Mouse (Mus musculus): ENCODE data around the gene Areg.

Areg gene

GRCm38 (mm10) chr5:91139446-91139873 is at the start of gene Areg:
Gene Areg, plus strand, starts transcription at chr5:91139599.
- in situ Hi-C loops (cut with MboI; ENCODE audit: low pct_unique_long_range_greater_than_20kb in 1 of 2, low sequenced_read_pairs in 2 of 2, unreplicated experiment in 1 of 2): no loop called here

DNA sequence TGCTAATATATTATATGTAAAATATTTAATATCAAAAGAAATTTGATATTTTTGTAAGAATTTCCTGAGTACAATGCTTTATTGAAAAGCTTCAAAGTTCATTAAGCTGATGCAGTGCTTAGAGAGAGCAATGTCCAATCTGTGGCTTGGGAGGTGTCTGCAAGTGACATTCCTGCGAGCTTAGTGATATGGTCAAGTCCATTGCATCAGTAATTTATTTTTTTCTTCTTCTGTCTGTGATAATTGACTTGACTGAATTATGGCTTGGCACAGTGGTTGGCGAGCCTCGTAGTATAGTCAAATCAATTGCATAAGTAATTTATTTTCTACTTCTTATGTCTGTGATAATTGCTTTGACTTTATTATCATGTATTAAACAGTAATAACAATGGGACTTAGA is 49.1 kb upstream of the Areg start:
- in situ Hi-C loops (cut with MboI; ENCODE audit: low pct_unique_long_range_greater_than_20kb in 1 of 2, low sequenced_read_pairs in 2 of 2, unreplicated experiment in 1 of 2): no loop called here

- in situ Hi-C loops (cut with MboI; ENCODE audit: low pct_unique_long_range_greater_than_20kb in 1 of 2, low sequenced_read_pairs in 2 of 2, unreplicated experiment in 1 of 2): no loop called here
Observed at GRCm38 (mm10) chr5:91097911-91098614, 41.3 kb upstream of the Areg start.

DNA sequence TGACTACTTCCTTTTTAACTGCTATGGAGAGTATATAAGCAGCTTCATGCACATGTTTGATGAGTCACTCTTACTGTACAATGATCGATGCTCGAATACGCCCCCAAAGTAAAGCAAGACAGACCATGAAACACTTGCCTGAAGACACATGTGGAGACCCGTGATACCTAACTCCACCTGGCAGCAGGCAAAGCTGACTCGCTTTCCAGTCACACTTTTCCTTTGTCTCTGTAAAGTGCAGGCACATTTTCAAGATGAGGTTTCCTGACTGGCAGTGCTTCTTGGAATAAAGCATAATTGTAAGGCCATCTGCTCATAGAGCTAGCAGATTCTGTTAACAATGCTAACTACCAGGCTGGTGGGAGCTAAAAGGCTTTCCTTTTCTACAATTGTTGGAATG is 37.7 kb upstream of the Areg start:
- in situ Hi-C loops (cut with MboI; ENCODE audit: low pct_unique_long_range_greater_than_20kb in 1 of 2, low sequenced_read_pairs in 2 of 2, unreplicated experiment in 1 of 2): no loop called here

DNA sequence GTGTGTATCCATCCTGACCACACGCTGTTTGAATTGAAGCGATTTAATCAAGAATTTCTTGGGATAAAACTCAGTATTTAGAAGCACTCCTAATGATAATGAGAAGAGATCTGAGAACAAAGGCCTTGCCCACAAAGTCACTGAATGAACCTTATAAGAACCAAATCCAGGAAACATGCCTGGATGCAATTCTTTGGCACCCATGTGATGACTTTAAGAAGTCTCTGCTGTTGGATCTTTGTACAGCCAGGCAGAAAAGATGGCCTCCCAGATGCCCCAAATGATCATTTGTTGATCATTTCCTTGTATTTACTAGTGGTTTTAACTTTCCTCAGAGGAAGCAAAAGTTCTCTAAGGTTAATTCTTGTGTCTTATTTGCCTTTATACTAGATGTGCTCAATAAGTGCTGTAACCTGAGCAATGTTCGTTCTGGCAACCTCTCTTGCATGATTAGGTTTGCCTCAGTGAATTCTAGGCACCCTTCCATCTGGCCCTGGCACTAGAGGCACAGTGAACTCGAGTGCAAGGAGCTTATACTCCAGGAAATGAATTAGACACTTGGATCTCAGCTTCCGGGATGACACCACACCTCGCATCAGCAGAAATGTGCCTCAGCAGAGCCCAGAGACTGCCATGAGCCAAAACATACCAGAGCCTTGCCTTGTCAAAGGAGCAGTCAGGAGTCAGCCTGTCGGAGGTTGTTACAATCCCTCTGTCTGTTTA is 35.3 kb upstream of the Areg start:
- in situ Hi-C loops (cut with MboI; ENCODE audit: low pct_unique_long_range_greater_than_20kb in 1 of 2, low sequenced_read_pairs in 2 of 2, unreplicated experiment in 1 of 2): no loop called here

DNA sequence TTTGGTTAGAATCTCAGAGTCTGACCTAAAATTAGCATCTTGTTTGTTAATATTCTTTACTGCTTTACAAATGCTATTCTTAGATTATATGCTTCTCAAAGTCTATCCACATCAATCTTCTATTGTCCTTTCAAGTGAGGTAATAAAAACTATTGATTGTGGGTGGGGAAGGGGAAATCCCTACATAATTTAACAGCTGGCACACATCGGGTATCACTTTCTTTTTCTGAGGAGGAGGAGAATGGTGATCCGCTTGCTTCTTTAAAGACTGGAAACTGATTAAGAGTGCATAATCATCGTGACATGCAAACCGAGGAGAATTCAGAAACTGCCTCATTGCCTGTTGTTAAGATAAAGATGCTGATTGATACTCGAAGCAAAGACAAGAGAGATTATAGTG is 33.2 kb upstream of the Areg start:
- in situ Hi-C loops (cut with MboI; ENCODE audit: low pct_unique_long_range_greater_than_20kb in 1 of 2, low sequenced_read_pairs in 2 of 2, unreplicated experiment in 1 of 2): no loop called here

- in situ Hi-C loops (cut with MboI; ENCODE audit: low pct_unique_long_range_greater_than_20kb in 1 of 2, low sequenced_read_pairs in 2 of 2, unreplicated experiment in 1 of 2): no loop called here
Observed at GRCm38 (mm10) chr5:91110023-91110670, 29.3 kb upstream of the Areg start.

DNA sequence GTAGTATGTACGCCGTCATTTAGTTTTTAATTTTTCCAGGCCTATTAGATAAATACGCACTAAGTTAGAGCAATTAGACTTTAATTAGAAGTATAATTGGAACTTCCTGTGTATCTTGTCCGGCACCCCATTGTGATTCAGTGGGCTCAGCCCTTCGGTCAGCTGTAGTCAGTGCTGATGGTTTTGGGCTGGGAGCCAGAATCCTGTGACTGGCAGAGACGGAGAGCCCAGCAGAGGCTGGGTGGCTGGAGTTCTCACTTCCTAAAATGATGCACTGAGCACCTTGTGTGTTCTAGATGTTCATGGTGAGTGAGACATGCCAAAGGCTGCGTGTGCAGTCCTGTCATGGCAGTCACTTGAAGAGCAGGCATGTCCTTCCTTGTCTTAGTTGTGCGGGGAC is 28.4 kb upstream of the Areg start:
- in situ Hi-C loops (cut with MboI; ENCODE audit: low pct_unique_long_range_greater_than_20kb in 1 of 2, low sequenced_read_pairs in 2 of 2, unreplicated experiment in 1 of 2): no loop called here

DNA sequence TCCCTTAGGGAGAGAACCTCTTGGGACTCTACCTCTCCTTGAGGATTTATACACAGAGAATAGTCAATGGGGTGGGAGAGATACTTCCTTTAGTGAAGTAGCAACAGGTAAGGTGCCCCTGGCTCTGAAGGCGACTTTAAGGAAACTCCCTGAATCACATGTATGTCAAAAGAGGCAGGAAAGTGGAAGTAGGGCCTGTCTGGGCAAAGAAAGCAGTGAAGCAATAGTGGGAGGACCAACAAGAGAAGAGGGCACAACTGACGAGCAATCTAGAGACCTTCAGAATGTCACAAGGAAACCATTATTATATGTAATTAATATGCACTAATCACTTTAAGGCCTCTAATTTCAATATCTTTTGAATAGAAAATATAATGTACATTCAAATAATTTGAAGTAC is 25.4 kb upstream of the Areg start:
- in situ Hi-C loops (cut with MboI; ENCODE audit: low pct_unique_long_range_greater_than_20kb in 1 of 2, low sequenced_read_pairs in 2 of 2, unreplicated experiment in 1 of 2): no loop called here

GRCm38 (mm10) chr5:91114574-91114973 is 24.8 kb upstream of the Areg start:
- in situ Hi-C loops (cut with MboI; ENCODE audit: low pct_unique_long_range_greater_than_20kb in 1 of 2, low sequenced_read_pairs in 2 of 2, unreplicated experiment in 1 of 2): no loop called here

- in situ Hi-C loops (cut with MboI; ENCODE audit: low pct_unique_long_range_greater_than_20kb in 1 of 2, low sequenced_read_pairs in 2 of 2, unreplicated experiment in 1 of 2): no loop called here
Observed at GRCm38 (mm10) chr5:91118618-91119017, 20.8 kb upstream of the Areg start.

GRCm38 (mm10) chr5:91123404-91123803 is 16.0 kb upstream of the Areg start:
- in situ Hi-C loops (cut with MboI; ENCODE audit: low pct_unique_long_range_greater_than_20kb in 1 of 2, low sequenced_read_pairs in 2 of 2, unreplicated experiment in 1 of 2): no loop called here

GRCm38 (mm10) chr5:91124140-91124539 is 15.3 kb upstream of the Areg start:
- in situ Hi-C loops (cut with MboI; ENCODE audit: low pct_unique_long_range_greater_than_20kb in 1 of 2, low sequenced_read_pairs in 2 of 2, unreplicated experiment in 1 of 2): no loop called here

GRCm38 (mm10) chr5:91126623-91127022 is 12.8 kb upstream of the Areg start:
- in situ Hi-C loops (cut with MboI; ENCODE audit: low pct_unique_long_range_greater_than_20kb in 1 of 2, low sequenced_read_pairs in 2 of 2, unreplicated experiment in 1 of 2): no loop called here

GRCm38 (mm10) chr5:91134961-91135360 is 4.4 kb upstream of the Areg start:
- in situ Hi-C loops (cut with MboI; ENCODE audit: low pct_unique_long_range_greater_than_20kb in 1 of 2, low sequenced_read_pairs in 2 of 2, unreplicated experiment in 1 of 2): no loop called here

GRCm38 (mm10) chr5:91138970-91139369 is 429 bp upstream of the Areg start:
- in situ Hi-C loops (cut with MboI; ENCODE audit: low pct_unique_long_range_greater_than_20kb in 1 of 2, low sequenced_read_pairs in 2 of 2, unreplicated experiment in 1 of 2): no loop called here

- in situ Hi-C loops (cut with MboI; ENCODE audit: low pct_unique_long_range_greater_than_20kb in 1 of 2, low sequenced_read_pairs in 2 of 2, unreplicated experiment in 1 of 2): no loop called here
Observed at GRCm38 (mm10) chr5:91140896-91141448, 1.6 kb downstream of the Areg start.

DNA sequence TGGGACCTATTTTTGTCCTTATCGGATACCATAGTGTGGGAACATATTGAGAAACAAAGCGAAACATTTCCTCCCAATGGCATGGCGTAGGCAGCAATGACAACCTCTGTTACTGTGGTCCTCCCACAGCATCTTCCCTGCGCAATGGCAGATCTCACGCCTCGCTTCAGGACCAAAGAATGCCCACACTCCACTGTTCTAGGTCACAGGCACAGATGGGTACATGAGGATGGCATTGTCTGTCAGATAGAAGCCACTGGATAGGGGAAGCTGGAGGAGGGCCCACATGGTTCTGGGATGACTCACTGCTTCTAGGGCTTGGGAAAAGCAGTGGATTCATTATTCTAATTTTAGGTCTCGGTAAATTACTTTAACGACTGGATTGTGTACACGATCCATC is 5.6 kb downstream of the Areg start:
- in situ Hi-C loops (cut with MboI; ENCODE audit: low pct_unique_long_range_greater_than_20kb in 1 of 2, low sequenced_read_pairs in 2 of 2, unreplicated experiment in 1 of 2): no loop called here

- in situ Hi-C loops (cut with MboI; ENCODE audit: low pct_unique_long_range_greater_than_20kb in 1 of 2, low sequenced_read_pairs in 2 of 2, unreplicated experiment in 1 of 2): no loop called here
Observed at GRCm38 (mm10) chr5:91147001-91147400, 7.6 kb downstream of the Areg start.

All from mouse embryonic stem cell (cell line).